Mouse (Mus musculus) fat pad, adult 2 months (tissue): Measurements from ENCODE around the gene Bicc1.

Experiments used
- DNase-seq: peaks from one replicate; pipeline ENCODE4 v3.0.0-alpha.2; 2011; ENCODE audit warnings: low read depth, low spot score; ENCODE audit errors: extremely low read depth

The Bicc1 gene

DNA sequence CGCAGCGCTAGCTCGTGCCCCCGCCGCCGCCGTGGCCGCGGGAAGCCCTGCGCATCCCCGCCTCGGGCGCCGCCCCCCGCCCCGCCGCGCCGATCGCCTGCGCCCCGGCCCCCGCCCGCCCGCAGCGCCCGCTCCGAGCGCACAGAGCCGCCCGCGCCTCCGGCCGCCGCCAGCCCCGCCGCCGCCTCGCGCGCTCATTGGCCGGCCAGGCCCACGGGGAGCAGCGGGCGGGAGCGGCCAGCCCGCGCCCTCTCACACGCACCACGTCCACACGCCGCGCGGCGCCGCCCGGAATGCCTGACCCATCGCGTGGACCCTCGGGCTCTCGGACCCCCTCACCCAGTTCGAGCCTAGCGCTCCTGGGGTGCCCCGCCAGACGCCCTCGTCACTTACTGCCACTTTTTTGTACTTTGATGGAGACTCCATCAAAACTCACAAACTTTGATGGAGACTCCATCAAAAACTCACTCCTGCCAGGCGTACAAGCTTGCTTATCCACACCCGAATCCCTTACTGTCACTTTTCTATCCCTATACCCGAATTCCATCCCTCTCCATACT, at the start of gene Bicc1:
TSS of gene Bicc1 (minus strand) at position 25 of the 560 bp plus-strand sequence.
- no peak for DNase-seq

DNA sequence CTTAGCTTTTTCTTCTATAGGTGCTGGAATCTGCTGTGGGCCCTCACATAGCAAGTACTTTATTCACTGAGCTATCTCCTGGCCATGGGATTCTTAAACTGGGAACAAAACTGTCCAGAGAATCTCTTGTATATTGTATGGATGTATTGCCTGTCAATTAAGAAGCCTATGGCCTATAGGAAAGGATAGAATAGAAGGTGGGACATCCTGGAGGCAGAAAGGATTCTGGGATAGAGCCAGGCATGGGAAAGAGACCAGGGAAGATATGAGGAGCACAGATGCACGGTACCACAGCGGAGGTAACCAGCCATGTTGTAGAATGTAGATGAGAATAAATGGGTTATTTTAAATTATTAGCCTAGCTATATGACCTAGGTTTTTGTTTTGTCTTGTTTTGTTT, 42.0 kb upstream of the Bicc1 start:
- DNase-seq = no peak

- DNase-seq = no peak
These were observed 41.5 kb upstream of the Bicc1 start for GRCm38 (mm10) chr10:71200964-71201363.

DNA sequence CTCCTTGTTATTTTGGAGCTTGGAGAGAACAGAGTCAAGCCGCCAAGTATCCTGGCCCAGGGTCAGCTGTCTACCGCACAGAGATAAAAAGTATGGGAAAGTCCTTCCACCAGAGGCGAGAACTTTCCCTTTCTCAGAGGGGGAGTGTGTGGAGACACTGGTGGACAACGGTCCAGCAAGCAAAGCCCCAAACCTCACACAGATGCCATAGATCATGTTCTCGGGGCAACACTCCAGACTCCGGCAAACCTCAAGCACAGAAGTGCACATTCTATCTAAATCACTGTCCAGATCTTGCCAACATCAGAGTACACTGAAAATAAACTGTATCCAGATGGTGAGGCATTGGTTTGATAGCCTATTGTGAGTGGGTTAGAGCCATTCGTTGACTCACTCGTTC, 39.2 kb upstream of the Bicc1 start:
- no peak for DNase-seq

DNA sequence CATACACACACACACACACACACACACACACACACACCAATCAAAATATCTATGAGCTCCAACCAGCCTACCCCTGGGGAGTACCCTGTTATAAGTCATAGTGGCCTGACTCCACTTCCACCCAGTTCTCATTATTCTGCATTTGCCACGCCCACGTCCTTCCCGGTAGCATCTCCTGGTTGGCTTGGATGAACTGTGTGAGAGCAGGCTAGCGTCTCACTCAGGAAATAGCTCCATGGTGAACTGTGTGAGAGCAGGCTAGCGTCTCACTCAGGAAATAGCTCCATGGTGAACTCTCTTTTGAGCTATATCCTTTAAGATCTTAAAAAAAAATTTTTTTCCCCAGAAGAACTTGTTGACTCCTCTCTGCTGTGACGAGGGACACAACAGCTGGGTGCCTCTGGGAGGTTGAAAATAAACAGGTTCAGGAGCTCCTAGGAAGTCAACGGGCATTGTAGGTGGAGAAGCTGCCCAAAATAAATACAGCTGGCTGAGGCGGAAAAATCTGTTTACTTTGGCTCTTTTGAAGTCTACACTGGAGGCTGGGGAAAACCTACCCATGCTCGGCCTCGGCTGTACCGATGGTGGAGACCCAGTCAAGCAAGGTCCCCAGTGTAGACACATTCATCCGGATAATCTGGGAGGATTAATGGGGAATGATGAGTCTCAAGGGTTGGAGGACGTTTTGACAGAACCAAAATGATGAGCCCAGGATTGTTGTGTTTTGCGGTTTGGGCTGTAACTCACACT, 37.7 kb upstream of the Bicc1 start:
- no peak for DNase-seq

DNA sequence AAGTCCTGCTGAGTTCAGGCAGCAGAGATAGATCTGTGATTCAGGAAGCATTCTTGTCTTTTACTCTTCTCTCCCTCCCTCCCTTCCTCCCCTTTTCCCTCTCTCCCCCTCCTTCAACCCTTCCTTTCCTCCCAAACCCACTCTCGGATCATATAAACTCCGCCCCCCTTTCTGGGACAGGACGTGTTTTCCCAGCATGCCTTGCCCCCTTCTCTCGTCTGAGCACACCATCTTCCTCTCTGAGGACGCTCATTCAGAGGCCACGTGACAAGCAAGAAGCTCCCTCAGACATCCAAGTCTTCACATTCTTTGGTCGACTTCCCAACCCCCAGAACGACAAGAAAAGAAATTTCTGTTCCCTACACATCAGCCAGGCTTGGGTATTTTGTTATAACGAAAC, 36.0 kb upstream of the Bicc1 start:
- no peak for DNase-seq

GRCm38 (mm10) chr10:71194713-71195112, 35.2 kb upstream of the Bicc1 start:
- no peak for DNase-seq

GRCm38 (mm10) chr10:71193319-71193718, 33.8 kb upstream of the Bicc1 start:
- no peak for DNase-seq

- DNase-seq = no peak
These were observed 33.4 kb upstream of the Bicc1 start for GRCm38 (mm10) chr10:71192886-71193285.

DNA sequence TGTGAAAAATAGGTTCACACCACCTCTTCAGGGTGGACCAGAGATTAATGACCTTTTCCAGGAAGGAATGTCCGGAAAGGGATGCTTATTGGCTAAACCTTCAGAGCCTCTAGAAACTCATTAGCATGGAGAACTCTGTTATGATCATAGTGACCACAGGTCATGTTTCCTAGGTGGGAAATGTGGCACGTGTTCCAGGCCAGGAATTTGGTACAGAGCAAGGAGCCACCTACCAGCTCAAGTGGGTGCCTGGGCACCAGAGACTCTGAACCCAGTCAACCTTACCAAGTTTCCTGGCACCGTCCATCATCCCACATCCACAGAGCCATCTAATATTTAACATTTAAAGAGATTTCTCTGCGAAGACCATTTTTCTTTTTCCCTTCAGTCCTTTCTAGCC, 29.2 kb upstream of the Bicc1 start:
- no peak for DNase-seq

DNA sequence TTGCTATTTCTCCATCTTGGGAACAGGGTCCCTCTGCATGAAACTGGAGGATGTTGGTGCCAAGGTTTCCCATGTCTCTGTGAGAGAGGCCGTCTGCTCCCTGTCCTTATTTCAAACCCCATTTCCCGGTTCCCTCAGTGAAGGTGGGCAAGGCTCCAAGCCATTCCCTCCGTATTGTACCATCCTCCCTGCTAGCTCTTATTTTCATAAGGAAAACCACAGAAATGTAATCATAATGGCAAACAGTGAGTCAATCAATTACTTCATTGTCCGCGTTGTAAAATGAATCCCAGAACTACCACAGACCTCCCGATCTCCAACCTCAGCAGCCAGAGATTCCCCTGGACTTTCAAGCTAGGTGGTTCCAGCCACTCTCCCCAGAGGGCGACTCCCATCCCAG, 25.6 kb upstream of the Bicc1 start:
- DNase-seq = no peak

GRCm38 (mm10) chr10:71183339-71184031, 24.0 kb upstream of the Bicc1 start:
- no peak for DNase-seq

GRCm38 (mm10) chr10:71181931-71182330, 22.4 kb upstream of the Bicc1 start:
- no peak for DNase-seq

DNA sequence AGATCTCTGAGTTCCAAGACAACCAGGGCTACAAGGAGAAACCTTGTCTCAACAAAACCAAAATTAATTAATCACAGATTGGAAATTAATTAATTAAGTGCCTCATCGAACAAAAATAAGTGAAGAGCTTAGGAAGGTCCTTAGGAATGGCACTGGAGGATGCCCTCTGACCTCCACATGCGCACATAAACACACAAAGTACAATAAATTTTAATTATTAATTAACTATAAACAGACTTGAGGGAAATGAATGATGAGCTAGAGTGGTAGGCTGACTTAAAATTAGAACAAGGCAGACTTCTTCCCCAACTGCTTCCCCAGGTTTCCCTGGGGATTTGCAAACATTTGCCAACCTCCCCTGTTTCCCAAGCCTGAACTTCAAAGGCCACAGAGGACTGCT, 21.6 kb upstream of the Bicc1 start:
- no peak for DNase-seq

GRCm38 (mm10) chr10:71180057-71180456, 20.6 kb upstream of the Bicc1 start:
- DNase-seq = no peak

DNA sequence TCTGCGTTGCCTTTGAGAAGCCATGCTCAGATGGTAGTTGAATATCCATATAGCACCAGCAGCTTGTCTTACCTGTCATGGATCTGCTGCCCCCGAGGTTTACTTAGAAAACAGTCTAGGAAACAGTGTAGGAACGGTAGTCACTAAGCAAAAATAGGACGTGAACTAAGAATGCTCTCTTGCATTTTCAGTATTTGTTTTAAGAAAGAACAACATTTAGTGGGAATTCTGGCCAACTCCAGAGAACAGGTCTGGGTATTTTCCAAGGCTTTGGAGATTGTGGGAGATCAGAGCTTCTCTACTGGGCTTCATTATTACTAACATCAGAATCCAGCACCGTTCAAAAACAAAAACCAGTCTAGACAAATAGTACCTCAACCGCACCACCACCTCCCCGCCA, 17.7 kb upstream of the Bicc1 start:
- no peak for DNase-seq

- DNase-seq = no peak
These were observed 16.8 kb upstream of the Bicc1 start for GRCm38 (mm10) chr10:71176341-71176740.

DNA sequence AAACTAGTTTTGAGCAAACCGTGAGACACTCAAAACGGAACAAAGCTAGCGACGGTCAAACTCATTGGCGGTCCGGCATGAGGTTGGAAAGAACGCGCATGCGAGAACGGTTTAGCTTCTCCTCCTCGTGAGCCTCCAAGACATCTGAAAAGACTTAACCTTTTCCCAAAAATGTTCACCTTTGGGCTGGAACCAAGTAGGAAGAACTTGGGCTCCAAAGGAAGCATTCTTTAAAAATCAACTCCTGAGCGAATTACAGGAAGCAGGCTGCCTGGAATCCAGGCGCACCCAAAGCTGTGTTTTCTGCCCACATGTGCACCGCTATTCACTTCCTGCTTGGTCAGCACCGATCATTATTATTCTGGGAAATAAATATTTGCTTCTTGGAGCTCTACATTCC, 15.8 kb upstream of the Bicc1 start:
- DNase-seq = no peak

- DNase-seq = no peak
These were observed 11.9 kb upstream of the Bicc1 start for GRCm38 (mm10) chr10:71171414-71171813.

DNA sequence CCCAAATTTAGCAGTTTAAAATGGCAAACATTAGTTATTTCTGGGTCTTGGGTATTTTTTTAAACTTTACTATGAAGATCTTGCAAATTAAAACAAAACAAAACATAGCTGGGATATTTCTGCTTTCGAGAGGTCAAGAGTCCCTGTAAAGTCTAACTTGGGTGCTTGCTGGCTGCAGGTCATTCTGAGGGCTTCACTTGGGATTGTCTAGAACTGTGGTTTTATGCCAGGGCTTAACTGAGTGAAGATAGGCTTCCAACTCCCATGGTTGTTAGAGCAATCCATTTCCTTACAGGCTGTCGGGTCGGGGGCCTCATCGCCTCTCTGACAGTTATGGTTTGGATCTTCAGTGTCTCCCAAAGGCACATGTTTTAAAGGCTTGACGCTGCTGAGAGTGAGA, 11.3 kb upstream of the Bicc1 start:
- DNase-seq = no peak

DNA sequence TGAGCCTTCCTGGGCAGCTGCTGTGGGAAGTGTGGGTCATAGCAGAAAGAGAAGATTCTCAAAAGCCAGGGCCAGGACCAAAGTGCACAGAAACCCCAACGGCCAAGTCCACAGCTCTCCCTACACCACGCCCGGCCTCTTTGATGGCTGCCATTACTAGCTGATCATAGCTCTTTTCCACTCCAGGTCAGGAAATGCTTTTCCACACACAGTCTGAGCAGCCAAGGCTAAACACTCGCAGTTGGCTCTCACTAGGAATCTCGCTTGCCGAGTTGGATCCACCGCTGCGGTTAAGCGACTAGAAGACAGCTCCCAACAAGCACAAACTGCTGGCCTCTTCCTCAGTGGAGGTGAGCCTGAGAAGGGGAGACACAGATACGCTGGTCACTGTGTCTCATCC, 10.3 kb upstream of the Bicc1 start:
- DNase-seq = no peak

DNA sequence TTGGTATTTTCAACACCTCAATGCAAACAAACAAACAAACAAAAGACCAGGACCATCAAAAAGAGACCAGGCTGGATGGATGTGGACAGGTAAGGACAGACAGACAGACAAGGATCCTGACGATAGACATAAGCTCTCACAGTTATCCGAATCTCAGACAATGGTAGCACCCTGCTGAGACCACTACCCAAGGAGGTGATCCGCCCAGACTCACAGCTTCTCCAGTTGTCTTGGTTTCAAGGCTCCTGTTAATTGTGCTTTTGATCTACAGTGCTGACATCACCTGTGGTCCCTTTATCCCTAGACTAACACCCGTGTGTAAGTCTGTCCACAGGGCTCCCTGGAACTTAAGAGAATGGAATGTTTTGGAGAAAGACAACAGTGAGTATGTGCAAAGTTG, 9.7 kb upstream of the Bicc1 start:
- no peak for DNase-seq
